Mouse (Mus musculus): ENCODE data around the gene Inhba. TPM values are rescaled to one million over a fixed set of nuclear protein-coding genes. Genes with fewer than 3 reads are reported as not detected.

Inhba gene
- not detected in 2 replicates for polyA plus RNA-seq (2012)

GRCm38 (mm10) chr13:16011372-16012242, at the start of gene Inhba:
Gene Inhba (plus strand): TSS chr13:16011851.
- Histone ChIP-seq H3K4me1 (ENCODE audit: control insufficient read depth) (no peaks in the 10 kb centered on the region), H3K36me3 (ENCODE audit: control insufficient read depth) (no peaks in the 10 kb centered on the region), H3K9me3 (ENCODE audit: control insufficient read depth, low read length) (no peaks in the 10 kb centered on the region), H3K27me3 (ENCODE audit: control insufficient read depth) (peaks cover 18% of the 10 kb centered on the region), H3K4me3 (replicated peaks) (peak within 1 kb of the TSS; percentile 32)
- no peak for TF ChIP-seq TAL1 (IDR thresholded peaks at IDR 0.05; ENCODE audit: low read length)
- no peak for TF ChIP-seq GATA1 (IDR thresholded peaks at IDR 0.05; ENCODE audit: low read length)

- no peaks in the 10 kb centered on the region for H3K27me3 ChIP-seq (ENCODE audit: control insufficient read depth)
- TF ChIP-seq GATA1 (IDR thresholded peaks at IDR 0.05; ENCODE audit: low read length), result no peak
- TF ChIP-seq TAL1 (IDR thresholded peaks at IDR 0.05; ENCODE audit: low read length), result no peak
- H3K4me3 ChIP-seq (replicated peaks), result no peak overlapping the region
- no peaks in the 10 kb centered on the region for H3K4me1 ChIP-seq (ENCODE audit: control insufficient read depth)
- no peaks in the 10 kb centered on the region for H3K9me3 ChIP-seq (ENCODE audit: control insufficient read depth, low read length)
- no peaks in the 10 kb centered on the region for H3K36me3 ChIP-seq (ENCODE audit: control insufficient read depth)
Observed at GRCm38 (mm10) chr13:15976584-15976983, 35.1 kb upstream of the Inhba start.

- Histone ChIP-seq H3K36me3 (ENCODE audit: control insufficient read depth) (no peaks in the 10 kb centered on the region), H3K4me1 (ENCODE audit: control insufficient read depth) (no peaks in the 10 kb centered on the region), H3K27me3 (ENCODE audit: control insufficient read depth) (no peaks in the 10 kb centered on the region), H3K9me3 (ENCODE audit: control insufficient read depth, low read length) (no peaks in the 10 kb centered on the region), H3K4me3 (replicated peaks) (no peak overlapping the region)
- no peak for TF ChIP-seq TAL1 (IDR thresholded peaks at IDR 0.05; ENCODE audit: low read length)
- TF ChIP-seq GATA1 (IDR thresholded peaks at IDR 0.05; ENCODE audit: low read length), result no peak
Observed at GRCm38 (mm10) chr13:15979551-15979950, 32.1 kb upstream of the Inhba start.

GRCm38 (mm10) chr13:15982041-15982440, 29.6 kb upstream of the Inhba start:
- H3K27me3 ChIP-seq (ENCODE audit: control insufficient read depth), result no peaks in the 10 kb centered on the region
- TF ChIP-seq GATA1 (IDR thresholded peaks at IDR 0.05; ENCODE audit: low read length), result no peak
- TF ChIP-seq TAL1 (IDR thresholded peaks at IDR 0.05; ENCODE audit: low read length), result no peak

GRCm38 (mm10) chr13:15985761-15986160, 25.9 kb upstream of the Inhba start:
- H3K4me1 ChIP-seq (ENCODE audit: control insufficient read depth), result no peaks in the 10 kb centered on the region
- no peak overlapping the region for H3K4me3 ChIP-seq (replicated peaks)
- no peaks in the 10 kb centered on the region for H3K9me3 ChIP-seq (ENCODE audit: control insufficient read depth, low read length)
- no peak for TF ChIP-seq GATA1 (IDR thresholded peaks at IDR 0.05; ENCODE audit: low read length)
- H3K36me3 ChIP-seq (ENCODE audit: control insufficient read depth), result no peaks in the 10 kb centered on the region
- no peaks in the 10 kb centered on the region for H3K27me3 ChIP-seq (ENCODE audit: control insufficient read depth)

More at GRCm38 (mm10) chr13:15982041-15982440, 29.6 kb upstream of the Inhba start:
- no peaks in the 10 kb centered on the region for H3K4me1 ChIP-seq (ENCODE audit: control insufficient read depth)
- H3K36me3 ChIP-seq (ENCODE audit: control insufficient read depth), result no peaks in the 10 kb centered on the region
- no peak overlapping the region for H3K4me3 ChIP-seq (replicated peaks)
- no peaks in the 10 kb centered on the region for H3K9me3 ChIP-seq (ENCODE audit: control insufficient read depth, low read length)

GRCm38 (mm10) chr13:15986172-15986571, 25.5 kb upstream of the Inhba start:
- TF ChIP-seq GATA1 (IDR thresholded peaks at IDR 0.05; ENCODE audit: low read length), result no peak
- no peak for TF ChIP-seq TAL1 (IDR thresholded peaks at IDR 0.05; ENCODE audit: low read length)

GRCm38 (mm10) chr13:15995314-15995713, 16.3 kb upstream of the Inhba start:
- Histone ChIP-seq H3K4me3 (replicated peaks) (no peak overlapping the region), H3K27me3 (ENCODE audit: control insufficient read depth) (no peaks in the 10 kb centered on the region), H3K9me3 (ENCODE audit: control insufficient read depth, low read length) (no peaks in the 10 kb centered on the region), H3K36me3 (ENCODE audit: control insufficient read depth) (no peaks in the 10 kb centered on the region), H3K4me1 (ENCODE audit: control insufficient read depth) (no peaks in the 10 kb centered on the region)
- TF ChIP-seq TAL1 (IDR thresholded peaks at IDR 0.05; ENCODE audit: low read length), result no peak
- TF ChIP-seq GATA1 (IDR thresholded peaks at IDR 0.05; ENCODE audit: low read length), result no peak

More at GRCm38 (mm10) chr13:15986172-15986571, 25.5 kb upstream of the Inhba start:
- H3K36me3 ChIP-seq (ENCODE audit: control insufficient read depth), result no peaks in the 10 kb centered on the region
- H3K4me3 ChIP-seq (replicated peaks), result no peak overlapping the region
- H3K4me1 ChIP-seq (ENCODE audit: control insufficient read depth), result no peaks in the 10 kb centered on the region
- no peaks in the 10 kb centered on the region for H3K27me3 ChIP-seq (ENCODE audit: control insufficient read depth)
- H3K9me3 ChIP-seq (ENCODE audit: control insufficient read depth, low read length), result no peaks in the 10 kb centered on the region

- no peaks in the 10 kb centered on the region for H3K27me3 ChIP-seq (ENCODE audit: control insufficient read depth)
- H3K36me3 ChIP-seq (ENCODE audit: control insufficient read depth), result no peaks in the 10 kb centered on the region
- H3K9me3 ChIP-seq (ENCODE audit: control insufficient read depth, low read length), result no peaks in the 10 kb centered on the region
- TF ChIP-seq GATA1 (IDR thresholded peaks at IDR 0.05; ENCODE audit: low read length) (no peak), TAL1 (IDR thresholded peaks at IDR 0.05; ENCODE audit: low read length) (no peak)
- H3K4me1 ChIP-seq (ENCODE audit: control insufficient read depth), result no peaks in the 10 kb centered on the region
- no peak overlapping the region for H3K4me3 ChIP-seq (replicated peaks)
Observed at GRCm38 (mm10) chr13:16005517-16005916, 6.1 kb upstream of the Inhba start.

- no peaks in the 10 kb centered on the region for H3K9me3 ChIP-seq (ENCODE audit: control insufficient read depth, low read length)
- H3K4me3 ChIP-seq (replicated peaks), result no peak overlapping the region
- TF ChIP-seq TAL1 (IDR thresholded peaks at IDR 0.05; ENCODE audit: low read length), result no peak
- TF ChIP-seq GATA1 (IDR thresholded peaks at IDR 0.05; ENCODE audit: low read length), result no peak
- peaks cover 16% of the 10 kb centered on the region for H3K27me3 ChIP-seq (ENCODE audit: control insufficient read depth)
- no peaks in the 10 kb centered on the region for H3K36me3 ChIP-seq (ENCODE audit: control insufficient read depth)
- H3K4me1 ChIP-seq (ENCODE audit: control insufficient read depth), result no peaks in the 10 kb centered on the region
Observed at GRCm38 (mm10) chr13:16007748-16008147, 3.9 kb upstream of the Inhba start.

All from erythroblast, embryonic 14.5 days (primary cell).